Mouse (Mus musculus): ENCODE measurements around the gene Ctsa. TPM values are rescaled to one million over a fixed set of nuclear protein-coding genes. Genes with fewer than 3 reads are reported as not detected.
"Not testable (repeated sequence)": the region's sequence is repeated elsewhere in the genome, so short reads cannot be mapped to it uniquely, and the experiment has no call there.

The Ctsa gene
- polyA plus RNA-seq, 1 experiment = 195 TPM

DNA sequence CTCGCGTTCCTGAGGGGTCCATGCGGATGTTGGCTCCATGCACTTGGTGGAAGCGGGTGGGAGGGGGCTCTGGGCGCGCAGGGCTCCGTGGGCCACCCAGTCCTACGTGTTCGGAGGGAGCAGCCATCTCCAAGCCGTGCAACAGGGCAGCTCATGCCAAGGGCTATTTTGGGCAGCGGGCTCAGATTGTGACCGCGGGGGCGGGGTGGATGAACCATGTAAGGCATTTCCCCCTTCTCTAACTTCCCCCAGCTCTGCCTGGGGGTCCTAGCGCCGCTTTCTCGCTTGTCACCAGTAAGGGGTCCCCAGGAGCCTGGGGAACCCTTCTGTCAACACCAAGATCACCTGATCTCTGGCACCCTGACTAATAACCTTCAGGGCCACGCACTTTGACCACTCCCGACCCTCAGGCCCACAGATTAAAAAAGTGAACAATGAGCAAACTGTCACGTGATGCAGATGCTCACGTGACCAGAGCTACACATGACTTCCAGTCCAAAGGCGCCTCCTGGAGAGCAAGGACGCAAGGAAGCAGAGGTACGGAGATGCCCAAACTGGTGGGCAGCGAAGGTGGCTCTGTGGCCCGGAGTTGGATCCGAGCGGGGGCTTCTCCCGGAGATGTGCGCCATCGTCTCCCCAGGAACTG lies 764 bp downstream of the Ctsa start, which contains the start of gene Neurl2:
Gene Neurl2 (minus strand): TSS at position 143 of the 646 bp plus-strand sequence.
- DNase-seq (ENCODE audit: low read depth, low spot score) = peak; percentile 73
- WGBS = under 1% methylated on average over 31 of the region's 31 CpGs

DNA sequence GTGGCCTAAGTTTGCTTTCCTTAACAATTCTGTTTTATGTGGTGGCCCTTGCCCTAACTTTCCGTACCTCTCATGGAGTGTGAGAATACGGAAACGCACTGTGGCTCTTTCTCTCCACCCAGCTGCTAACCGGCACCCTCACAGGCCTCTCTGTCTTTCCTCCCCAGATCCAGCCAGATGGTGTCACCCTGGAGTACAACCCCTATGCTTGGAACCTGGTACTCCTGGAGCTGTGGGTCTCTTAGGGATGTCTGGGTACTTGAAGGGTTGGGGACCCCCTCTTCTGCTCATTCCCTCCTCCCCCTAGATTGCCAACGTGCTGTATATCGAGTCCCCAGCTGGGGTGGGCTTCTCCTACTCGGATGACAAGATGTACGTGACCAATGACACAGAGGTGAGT lies 1.9 kb downstream of the Ctsa start:
- WGBS = 34% methylated on average over 8 of the region's 8 CpGs
- no peak for DNase-seq (ENCODE audit: low read depth, low spot score)

DNA sequence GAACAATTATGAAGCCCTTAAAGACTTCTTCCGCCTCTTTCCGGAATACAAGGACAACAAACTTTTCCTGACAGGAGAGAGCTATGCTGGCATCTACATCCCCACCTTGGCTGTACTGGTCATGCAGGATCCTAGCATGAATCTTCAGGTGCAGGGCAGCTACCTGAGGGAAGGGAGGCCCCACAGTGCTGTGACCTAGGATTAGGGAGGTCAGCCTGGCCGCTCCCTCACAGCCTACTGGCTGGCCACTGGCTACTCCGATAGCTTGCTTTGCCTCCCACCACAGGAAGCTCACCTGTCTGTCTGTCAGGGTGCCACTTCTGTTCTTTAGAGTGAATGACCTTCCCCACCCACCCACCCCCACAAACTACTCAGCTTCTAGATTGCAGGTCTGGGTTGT lies 2.5 kb downstream of the Ctsa start:
- 97% methylated on average over 4 of the region's 4 CpGs for WGBS
- no peak for DNase-seq (ENCODE audit: low read depth, low spot score)

DNA sequence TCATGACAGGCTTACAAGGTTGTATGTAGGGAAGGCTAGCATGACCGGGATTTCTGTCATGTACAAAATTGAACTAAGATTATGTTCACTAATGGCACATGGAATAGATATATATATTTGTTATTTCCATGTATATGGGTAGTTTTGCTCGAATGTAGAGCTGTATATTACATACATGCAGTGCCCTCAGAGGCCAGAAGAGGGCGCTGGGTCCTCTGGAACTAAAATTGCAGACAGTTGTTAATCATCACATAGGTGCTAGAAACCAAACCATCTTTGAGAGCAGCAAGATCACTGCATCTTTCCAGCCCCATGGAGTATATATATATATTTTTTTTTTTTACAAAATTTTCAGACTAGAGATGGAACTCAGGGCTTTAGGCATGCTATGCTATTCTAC lies 13.1 kb downstream of the Ctsa start:
- 56% methylated on average over 3 of the region's 3 CpGs for WGBS
- no peak for DNase-seq (ENCODE audit: low read depth, low spot score)

DNA sequence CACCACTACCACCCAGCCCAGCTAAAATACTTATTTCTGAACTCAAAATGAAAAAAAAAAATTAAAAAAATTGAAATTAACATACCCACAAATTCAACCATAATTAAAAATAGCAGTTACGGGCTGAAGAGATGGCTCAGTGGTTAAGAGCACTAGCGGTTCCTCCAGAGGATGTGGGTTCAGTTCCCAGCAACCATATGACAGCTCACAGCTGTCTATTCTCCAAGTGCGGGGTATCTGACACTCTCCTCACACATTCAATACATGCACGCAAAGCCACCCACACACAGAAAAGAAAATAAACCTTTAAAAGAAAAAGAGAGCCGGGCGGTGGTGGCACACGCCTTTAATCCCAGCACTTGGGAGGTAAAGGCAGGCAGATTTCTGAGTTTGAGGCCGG lies 17.4 kb downstream of the Ctsa start:
- no peak for DNase-seq (ENCODE audit: low read depth, low spot score)
- 79% methylated on average over 8 of the region's 8 CpGs for WGBS

DNA sequence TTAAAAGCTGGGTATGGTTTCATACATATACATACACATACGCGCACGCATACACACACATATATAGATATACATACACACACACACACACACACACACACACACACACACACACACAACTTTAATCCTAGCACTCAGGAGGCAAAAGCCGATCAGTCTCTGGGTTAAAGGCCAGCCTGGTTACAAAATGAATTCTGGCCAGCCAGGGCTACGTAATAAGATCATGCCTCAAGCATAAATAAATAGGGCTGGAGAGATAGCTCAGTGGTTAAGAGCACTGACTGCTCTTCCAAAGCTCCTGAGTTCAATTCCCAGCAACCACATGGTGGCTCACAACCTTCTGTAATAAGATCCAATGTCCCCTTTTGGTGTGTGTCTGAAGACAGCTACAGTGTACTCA lies 22.9 kb downstream of the Ctsa start:
- DNase-seq (ENCODE audit: low read depth, low spot score) = not testable (repeated sequence)
- WGBS = 76% methylated on average over 5 of the region's 5 CpGs

DNA sequence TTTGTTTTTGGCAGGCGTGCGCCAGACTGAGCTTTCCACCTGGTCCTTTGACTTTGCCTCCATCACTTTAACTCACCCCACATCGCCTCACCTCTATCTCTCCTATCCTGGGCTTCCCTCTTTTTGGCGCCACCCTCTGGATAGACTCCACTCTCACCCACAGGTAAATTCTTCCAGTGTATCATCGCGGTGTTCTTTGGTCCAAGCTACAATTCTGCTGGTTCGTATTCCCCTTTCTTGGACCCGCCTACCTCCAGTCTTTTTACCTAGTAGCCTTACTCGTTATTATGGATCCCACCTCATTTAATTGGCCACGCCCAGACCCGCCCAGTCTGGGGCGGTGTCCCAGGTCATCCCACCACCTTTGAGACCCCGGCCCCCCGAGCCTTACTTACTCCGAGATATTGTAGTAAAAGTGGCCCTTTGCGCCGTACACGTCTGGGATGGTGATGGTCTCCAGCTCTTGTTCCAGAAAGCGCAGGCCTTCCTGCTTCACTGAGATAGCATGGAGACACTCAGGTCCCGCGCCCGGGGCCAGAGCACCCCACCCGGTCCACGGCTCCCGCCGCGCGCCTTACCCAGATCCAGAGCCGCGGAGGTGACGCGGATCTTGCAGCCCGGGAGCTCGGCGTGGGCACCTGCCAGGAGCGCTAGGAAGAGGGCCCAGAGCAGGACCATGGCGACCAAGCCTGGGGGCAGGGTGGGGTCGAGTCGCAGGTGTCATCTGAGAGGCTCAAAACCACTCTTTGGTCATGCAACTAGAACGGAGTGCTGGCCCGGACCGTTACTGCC lies 23.8 kb downstream of the Ctsa start:
- 2% methylated on average over 42 of the region's 42 CpGs for WGBS
- DNase-seq (ENCODE audit: low read depth, low spot score) = no peak

DNA sequence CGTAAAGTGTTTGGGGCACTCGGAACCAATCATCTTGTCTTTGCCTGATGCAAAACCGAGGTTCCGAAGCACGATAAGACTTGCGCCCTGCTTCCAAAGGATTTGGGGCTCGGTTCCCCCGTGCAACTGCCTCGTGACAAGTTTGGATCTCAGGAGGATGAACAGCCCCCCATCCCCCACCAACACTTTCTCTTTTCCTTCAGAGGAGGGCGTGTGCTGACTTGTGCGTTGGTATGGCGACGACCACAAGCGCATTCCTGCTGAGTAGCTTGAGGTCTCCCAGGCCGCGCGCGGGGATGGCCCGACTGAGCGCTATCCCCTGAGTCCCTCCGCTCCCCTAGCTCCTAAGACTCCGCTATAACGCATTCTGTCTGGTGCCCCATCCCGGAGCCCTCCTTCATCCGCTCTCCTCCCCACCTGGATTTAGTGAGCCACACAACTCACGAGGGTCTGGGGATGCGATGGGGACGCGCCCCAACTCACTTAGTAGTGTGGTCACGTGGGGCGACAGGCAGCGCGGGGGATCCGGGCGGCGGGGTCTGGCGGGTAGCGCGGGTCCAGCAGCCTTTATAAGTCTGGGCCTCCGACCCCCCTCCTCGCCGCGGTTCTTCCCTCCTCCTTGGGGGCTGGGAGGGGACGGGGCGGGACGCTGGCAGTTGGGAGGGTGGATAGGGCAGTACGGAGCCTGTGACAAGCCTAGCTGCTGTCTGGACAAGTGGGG lies 24.6 kb downstream of the Ctsa start, which contains the start of gene Pltp:
Gene Pltp (minus strand): TSS at position 611 of the 721 bp plus-strand sequence.
- DNase-seq (ENCODE audit: low read depth, low spot score) = no peak
- WGBS = 2% methylated on average over 46 of the region's 47 CpGs

DNA sequence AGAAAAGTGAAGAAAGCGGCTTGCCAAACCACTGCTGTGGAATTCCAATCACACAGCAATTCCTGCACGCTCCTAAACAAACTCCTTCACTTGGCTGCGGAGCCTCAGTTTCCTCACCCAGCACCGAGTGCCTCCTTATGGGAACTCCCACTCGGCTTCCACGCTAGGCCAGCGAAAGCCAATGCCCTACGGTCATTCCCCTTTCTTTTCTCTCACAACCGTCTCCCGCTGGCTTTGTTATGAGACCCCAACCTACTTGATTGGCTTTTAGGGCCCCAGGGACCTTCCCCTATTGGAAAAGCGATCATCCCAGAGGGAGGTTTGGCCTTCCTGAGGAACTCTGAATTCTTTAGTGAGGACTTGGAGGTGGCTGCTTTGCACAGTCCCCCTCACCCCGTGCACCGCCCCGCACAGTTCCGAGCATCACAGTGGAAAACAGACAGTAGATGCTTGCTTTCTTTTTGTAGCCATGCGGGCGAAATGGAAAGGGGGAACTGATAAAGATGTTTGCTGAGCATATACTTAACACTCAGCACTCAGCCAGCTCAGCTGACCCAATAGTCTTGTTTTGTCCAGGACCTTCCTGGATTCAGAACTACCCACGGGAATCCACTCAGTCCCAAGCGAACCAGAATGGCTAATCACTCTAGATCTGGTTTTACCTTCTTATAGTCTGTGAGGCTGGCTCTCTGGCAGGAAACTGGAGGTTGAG lies 25.3 kb downstream of the Ctsa start:
- 32% methylated on average over 19 of the region's 19 CpGs for WGBS
- no peak for DNase-seq (ENCODE audit: low read depth, low spot score)

DNA sequence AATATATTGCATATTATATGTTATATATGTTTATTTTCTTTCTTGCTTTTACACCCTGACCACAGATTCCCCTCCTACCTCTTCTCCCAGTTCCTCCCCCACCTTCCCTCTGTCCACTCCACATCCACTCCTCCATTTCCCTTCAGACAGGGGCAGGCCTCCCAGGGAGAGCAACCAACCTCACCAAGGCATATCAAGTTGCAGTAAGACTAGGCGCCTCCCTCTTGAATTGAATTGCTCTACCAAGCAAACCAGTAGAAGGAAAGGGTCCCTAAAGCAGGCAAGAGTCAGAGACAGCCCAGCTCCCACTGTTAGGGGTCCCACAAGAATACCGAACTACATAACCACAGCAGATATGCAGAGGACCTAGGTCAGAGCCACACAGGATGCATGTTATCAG lies 26.5 kb downstream of the Ctsa start:
- DNase-seq (ENCODE audit: low read depth, low spot score) = no peak
- 75% methylated on average over 2 of the region's 2 CpGs for WGBS

DNA sequence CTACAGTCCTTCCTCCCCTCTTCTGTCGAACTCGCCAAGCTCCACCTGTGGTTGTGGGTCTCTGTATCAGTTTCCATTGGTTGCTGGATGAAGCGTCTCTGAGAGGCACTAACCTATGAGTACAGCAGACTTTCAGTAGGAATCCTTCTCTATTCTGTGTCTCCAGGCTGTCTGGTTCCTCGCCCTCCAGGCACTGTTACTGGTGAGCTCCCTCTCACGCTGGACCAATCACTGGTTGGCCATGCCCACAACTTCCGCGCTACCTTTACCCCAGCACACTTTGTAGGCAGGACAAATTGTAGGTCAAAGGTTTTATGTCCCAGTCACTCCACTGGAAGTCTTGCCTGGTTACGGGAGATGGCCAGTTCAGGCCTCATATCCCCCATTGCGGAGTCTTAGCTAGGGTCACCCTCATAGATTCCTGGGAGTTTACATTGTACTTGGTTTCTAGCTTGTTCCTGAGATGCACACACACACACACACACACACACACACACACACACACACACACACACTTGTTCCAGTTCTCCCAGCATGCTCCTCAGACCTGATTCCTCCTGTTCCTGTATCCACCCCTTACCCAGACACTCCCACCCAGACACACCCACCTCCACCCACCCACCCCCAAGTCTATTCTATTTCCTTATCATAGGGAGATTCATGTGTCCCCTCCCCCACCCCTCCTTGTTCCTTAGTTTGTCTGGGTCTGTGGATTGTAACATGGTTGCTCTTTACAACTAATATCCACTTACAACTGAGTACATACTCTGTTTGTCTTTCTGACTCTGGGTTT lies 27.2 kb downstream of the Ctsa start:
- WGBS = 48% methylated on average over 9 of the region's 9 CpGs

DNA sequence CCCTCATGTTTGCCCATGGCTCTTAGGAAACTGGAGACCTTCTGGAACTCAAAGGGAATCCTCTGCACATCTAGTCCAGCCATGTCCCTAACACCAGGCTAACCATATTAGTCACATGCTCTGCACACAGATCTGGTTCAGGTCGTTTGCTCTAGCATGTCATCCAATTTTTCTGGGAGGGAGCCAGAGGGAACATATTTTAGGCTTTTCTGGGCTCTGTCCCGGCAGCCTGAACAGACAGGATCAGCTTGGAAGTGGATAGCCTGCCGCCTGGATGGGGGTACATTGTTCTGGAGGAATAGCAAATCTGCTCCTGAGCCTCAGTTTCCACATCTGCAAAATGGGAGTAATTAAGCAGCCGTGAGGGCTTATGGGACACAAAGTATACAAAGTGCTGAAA lies 28.4 kb downstream of the Ctsa start:
- 62% methylated on average over 4 of the region's 4 CpGs for WGBS
- no peak for DNase-seq (ENCODE audit: low read depth, low spot score)

More for the DNA sequence above, 27.2 kb downstream of the Ctsa start:
- no peak for DNase-seq (ENCODE audit: low read depth, low spot score)

DNA sequence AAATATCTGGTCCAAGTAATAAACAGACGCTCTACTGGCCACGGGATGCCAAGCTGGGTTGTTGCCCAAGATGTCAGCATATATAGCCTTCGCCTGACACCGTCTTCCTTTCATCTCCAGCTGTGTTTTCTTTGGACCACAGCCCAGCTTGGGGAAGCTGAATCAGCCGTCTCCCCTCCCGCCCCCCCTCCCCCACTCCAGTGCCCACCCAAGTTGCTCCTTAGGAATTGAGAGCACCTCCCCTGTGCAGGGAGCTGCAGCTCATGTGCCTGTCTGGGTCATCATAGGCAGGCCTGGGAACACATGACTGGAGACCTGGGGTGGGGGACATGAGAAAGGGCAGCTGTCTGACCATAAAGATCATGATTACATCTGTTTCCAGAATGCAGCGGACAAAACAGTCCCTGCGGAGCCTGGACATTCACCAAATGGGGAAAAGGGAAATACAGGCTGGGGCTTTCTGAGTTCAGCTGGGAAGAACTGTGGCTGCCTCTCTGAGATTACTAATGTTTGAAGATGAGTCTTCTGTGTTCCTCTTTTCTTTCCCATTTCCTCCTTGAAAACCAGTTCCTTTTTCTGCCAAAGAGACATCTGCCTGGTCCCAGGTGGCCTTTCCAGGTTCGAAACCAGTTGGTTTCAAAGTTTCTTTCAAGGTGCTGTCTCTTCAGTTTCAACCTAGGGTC lies 29.6 kb downstream of the Ctsa start:
- WGBS = 20% methylated on average over 9 of the region's 9 CpGs
- no peak for DNase-seq (ENCODE audit: low read depth, low spot score)

DNA sequence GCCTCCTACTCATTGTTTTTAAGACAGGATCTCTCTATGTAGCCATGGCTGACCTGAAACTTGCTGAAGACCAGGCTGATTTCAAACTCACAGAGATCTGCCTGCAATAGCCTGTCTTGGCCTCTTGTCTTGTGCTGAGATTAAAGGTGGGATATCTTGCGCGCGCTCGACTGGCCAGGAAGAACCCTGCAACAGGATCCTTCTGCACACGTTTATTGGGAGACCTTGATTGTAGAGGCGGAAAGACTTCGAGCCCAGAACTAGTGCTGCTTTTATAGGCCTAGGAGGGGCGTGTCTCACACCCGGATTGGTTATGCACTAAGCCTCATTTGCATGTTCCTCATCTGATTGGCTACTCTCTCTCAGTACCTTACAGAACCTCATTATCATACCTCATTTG lies 30.7 kb downstream of the Ctsa start:
- WGBS = 94% methylated on average over 8 of the region's 9 CpGs
- not testable (repeated sequence) for DNase-seq (ENCODE audit: low read depth, low spot score)

DNA sequence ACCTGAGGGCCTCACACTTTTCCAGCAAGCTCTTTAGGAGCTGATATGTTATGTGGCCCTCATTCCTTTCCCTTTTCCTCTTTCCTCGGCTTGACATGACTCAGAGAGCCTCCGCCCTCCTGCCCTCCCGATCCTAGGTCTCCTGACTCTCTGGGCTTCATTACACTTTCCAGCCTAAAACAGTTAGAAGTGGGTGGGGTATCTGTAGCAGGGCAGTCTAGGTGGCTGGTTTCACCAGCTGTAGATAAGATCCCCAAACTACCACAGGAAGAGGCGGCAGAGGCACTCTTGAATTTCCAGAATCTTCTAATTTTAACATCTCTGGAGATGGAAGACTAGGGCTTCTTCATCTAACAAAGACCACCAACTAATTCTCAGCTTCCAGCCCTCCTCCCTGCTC lies 31.9 kb downstream of the Ctsa start:
- 45% methylated on average over 4 of the region's 4 CpGs for WGBS
- DNase-seq (ENCODE audit: low read depth, low spot score) = no peak

DNA sequence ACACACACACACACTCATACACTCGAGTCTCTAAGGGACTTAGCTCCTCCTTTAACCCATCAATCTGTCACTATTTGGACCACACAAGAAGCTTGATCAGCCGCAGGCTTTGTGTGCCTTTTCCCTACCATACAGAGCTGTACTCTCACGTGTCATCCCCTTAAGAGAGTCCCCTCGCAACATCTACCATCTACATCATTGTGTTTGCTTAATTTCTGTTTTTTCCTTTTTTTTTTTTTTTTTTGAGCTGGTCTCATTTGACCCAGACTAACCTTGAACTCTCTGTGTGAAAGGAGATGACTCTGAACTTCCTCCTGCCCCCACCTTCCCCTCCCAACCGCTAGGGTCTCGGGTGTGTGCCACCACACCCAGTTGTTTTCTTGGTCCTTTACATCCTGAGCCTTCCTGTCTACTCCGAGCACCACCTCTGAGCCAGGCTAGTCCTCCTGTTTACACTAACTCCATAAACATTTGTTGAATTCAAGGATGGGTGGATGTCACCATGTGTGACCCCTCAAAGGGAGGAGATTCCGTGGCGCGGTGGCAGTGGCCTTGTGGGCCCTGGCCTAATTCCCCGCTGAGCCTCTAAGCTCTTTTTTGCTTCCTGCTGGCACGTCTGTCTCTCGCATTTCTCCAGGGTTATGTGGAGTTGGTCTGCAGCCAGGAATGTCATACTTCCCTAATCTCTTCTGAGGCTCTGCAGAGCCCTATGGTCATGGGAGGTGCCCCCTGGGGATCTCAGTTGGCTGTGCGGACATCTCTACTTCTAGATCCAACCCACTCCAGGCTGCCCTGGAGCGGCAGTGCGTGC lies 34.3 kb downstream of the Ctsa start:
- no peak for DNase-seq (ENCODE audit: low read depth, low spot score)

DNA sequence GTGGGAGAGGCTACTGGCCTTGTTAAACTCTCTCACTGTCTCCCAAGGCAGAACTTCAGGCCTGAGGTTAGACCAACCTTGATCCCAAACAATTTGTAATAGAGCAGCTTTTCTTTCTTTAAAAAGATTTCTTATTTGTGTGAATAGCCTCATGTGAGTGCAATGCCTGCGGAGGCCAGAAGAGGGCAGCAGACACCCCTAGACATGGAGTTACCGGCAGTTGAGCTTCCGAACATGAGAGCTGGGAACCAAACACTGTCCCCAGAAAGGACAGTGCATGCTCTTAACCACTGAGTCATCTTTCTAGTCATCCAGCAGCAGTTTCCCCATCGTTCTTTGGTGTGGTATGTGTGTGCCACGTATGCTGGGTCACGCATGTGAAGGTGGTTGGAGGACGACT lies 34.9 kb downstream of the Ctsa start:
- 96% methylated on average over 7 of the region's 7 CpGs for WGBS
- no peak for DNase-seq (ENCODE audit: low read depth, low spot score)

More for the DNA sequence above, 34.3 kb downstream of the Ctsa start:
- WGBS = 24% methylated on average over 16 of the region's 16 CpGs

DNA sequence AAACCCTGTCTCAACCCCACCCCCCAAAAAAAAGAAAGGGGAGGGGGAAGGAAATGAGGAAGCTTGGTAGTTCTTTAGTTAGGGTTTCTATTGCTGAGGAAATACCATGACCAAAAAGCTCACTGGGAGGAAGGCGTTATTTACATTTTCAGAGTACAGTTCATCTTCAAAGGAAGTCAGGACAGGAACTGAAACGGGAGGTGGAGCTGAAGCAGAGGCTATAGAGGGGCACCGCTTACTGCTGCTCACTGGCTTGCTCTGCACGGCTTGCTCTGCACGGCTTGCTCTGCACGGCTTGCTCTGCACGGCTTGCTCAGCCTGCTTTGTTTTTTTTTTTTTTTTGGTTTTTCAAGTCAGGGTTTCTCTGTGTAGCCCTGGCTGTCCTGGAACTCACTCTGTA lies 35.8 kb downstream of the Ctsa start:
- 67% methylated on average over 7 of the region's 7 CpGs for WGBS
- DNase-seq (ENCODE audit: low read depth, low spot score) = no peak
